Mouse (Mus musculus): ENCODE measurements at regions not wholly inside any gene's neighbourhood (a gene's known extent, or its start where the extent isn't known, plus 50 kb on each side); places are given as distances from the start of the nearest gene placed in this dataset.
A peak's percentile ranks its signal among the peaks of the same experiment; 100 is the strongest.
"Not testable (repeated sequence)": the region's sequence is repeated elsewhere in the genome, so short reads cannot be mapped to it uniquely, and the experiment has no call there.

DNA sequence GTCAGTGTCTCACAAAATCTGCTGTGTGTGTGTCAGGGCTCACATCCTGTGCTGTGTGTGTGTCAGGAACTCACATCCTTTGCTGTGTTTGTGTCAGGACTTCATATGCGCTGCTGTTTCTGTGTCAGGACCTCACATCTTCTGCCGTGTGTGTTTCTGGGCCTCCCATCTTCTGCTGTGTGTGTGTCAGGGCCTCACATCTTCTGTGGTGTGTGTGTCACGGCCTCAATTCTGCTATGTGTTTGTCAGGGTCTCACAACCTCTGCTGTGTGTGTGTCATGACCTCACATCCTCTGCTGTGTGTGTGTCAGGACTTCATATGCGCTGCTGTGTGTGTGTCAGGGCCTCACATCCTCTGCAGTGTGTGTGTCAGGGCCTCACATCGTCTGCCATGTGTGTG is 137.5 kb downstream of the Asmt start:
- not testable (repeated sequence) for DNase-seq (ENCODE audit: extremely low spot score, low spot score)

DNA sequence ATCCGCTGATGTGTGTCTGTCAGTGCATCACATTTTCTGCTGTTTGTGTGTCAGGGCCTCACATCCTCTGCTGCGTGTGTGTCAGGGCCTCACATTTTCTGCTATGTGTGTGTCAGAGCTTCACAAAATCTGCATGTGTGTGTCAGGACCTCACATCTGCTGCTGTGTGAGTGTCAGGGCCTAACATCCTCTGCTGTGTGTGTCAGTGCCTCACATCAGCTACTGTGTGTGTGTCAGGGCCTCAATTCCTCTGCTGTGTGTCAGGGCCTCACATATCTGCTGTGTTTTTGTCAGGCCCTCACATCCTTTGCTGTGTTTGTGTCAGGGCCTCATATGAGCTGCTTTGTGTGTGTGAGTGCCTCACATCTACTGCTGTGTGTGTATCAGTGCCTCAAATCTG is 142.9 kb downstream of the Asmt start:
- no peak for DNase-seq (ENCODE audit: extremely low spot score, low spot score)

- DNase-seq (ENCODE audit: extremely low spot score, low spot score) = not testable (repeated sequence)
These were observed 168.7 kb downstream of the Asmt start for GRCm38 (mm10) chrX:170841108-170841507.

DNA sequence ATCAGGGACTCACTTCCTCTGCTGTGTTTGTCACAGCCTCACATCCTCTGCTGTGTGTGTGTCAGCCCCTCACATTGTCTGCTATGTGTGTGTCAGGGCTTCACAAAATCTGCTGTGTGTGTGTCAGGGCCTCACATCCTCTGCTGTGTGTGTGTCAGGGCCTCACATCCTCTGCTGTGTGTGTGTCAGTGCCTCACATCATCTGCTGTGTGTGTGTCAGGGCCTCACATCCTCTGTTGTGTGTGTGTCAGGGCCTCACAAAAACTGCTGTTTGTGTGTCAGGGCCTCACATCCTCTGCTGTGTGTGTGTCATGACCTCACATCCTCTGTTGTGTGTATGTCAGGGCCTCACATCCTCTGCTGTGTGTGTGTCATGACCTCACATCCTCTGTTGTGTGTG is 169.1 kb downstream of the Asmt start:
- DNase-seq (ENCODE audit: extremely low spot score, low spot score) = not testable (repeated sequence)

- peak; percentile 11 for DNase-seq (ENCODE audit: extremely low spot score, low spot score)
These were observed 170.5 kb downstream of the Asmt start for GRCm38 (mm10) chrX:170842878-170843465.

GRCm38 (mm10) chrX:170876616-170877015 is 204.2 kb downstream of the Asmt start:
- DNase-seq (ENCODE audit: extremely low spot score, low spot score) = not testable (repeated sequence)

GRCm38 (mm10) chrX:170880864-170881263 is 208.4 kb downstream of the Asmt start:
- DNase-seq (ENCODE audit: extremely low spot score, low spot score) = not testable (repeated sequence)
